Mouse (Mus musculus) brain, embryonic 14.5 days (tissue): Measurements from ENCODE around the gene Ttc38.

ENCODE experiments used
- CTCF ChIP-seq: fragments of 200-500 bp; IDR thresholded peaks from 2 replicates; pipeline ENCODE4 v1.5.1; 2012; ENCODE audit warnings: inconsistent platforms, mild to moderate bottlenecking, moderate library complexity, borderline replicate concordance; ENCODE audit not compliant: insufficient read depth, insufficient read length; ENCODE audit errors: extremely low read depth
- POLR2A ChIP-seq: fragments of 200-500 bp; IDR thresholded peaks from 2 replicates; pipeline ENCODE4 v1.6.1; 2012; ENCODE audit warnings: mild to moderate bottlenecking, inconsistent platforms, borderline replicate concordance; ENCODE audit not compliant: poor library complexity, insufficient read depth, insufficient read length, severe bottlenecking; ENCODE audit errors: extremely low read depth

GRCm38 (mm10) chr15:85808031-85808430 is 24.1 kb upstream of the Ttc38 start:
- TF ChIP-seq CTCF = no peak
- no peak for TF ChIP-seq POLR2A
